Mouse (Mus musculus) spleen, adult 2 months (tissue): ENCODE results near the gene Cd3e. TPM values are rescaled to one million over a fixed set of nuclear protein-coding genes. Genes with fewer than 3 reads are reported as not detected.
"Not testable (repeated sequence)": the region's sequence is repeated elsewhere in the genome, so short reads cannot be mapped to it uniquely, and the experiment has no call there.

ENCODE experiments used
- DNase-seq, 2 experiments: peaks; one replicate each; pipeline versions ENCODE4 v3.0.0 to v3.0.0-alpha.2; 2012 to 2021; ENCODE audit warnings: low spot score in 2 of 2, low read depth in 1 of 2
- H3K27ac ChIP-seq: fragments of 200-500 bp; 2 replicates; pipeline ENCODE4 v1.5.1; 2012; ENCODE audit warnings: low read length, inconsistent platforms; ENCODE audit not compliant: insufficient read depth
- H3K27me3 ChIP-seq: fragments of 200-500 bp; 2 replicates; pipeline ENCODE4 v1.6.1; 2012; ENCODE audit warnings: mild to moderate bottlenecking, moderate library complexity, low read length, inconsistent platforms; ENCODE audit not compliant: control insufficient read depth, insufficient read depth
- H3K36me3 ChIP-seq: fragments of 200-500 bp; 2 replicates; pipeline ENCODE4 v1.6.1; 2012; ENCODE audit warnings: mild to moderate bottlenecking, low read length, inconsistent platforms; ENCODE audit not compliant: control insufficient read depth, insufficient read depth
- H3K4me1 ChIP-seq: fragments of 200-500 bp; 2 replicates; pipeline ENCODE4 v1.6.1; 2011; ENCODE audit warnings: inconsistent platforms; ENCODE audit not compliant: control insufficient read depth, insufficient read depth, insufficient read length
- H3K4me3 ChIP-seq: fragments of 200-500 bp; 2 replicates; pipeline ENCODE4 v1.5.1; 2011; ENCODE audit warnings: mild to moderate bottlenecking, inconsistent platforms; ENCODE audit not compliant: insufficient read depth, insufficient read length; ENCODE audit errors: extremely low read depth
- CTCF ChIP-seq: fragments of 200-500 bp; IDR thresholded peaks from 2 replicates; pipeline ENCODE4 v1.5.1; 2011; ENCODE audit warnings: mild to moderate bottlenecking, inconsistent platforms; ENCODE audit not compliant: insufficient read depth, insufficient read length, insufficient replicate concordance; ENCODE audit errors: extremely low read depth
- POLR2A ChIP-seq: fragments of 200-500 bp; IDR thresholded peaks from 2 replicates; pipeline ENCODE4 v1.6.1; 2011; ENCODE audit warnings: low read depth, low read length, inconsistent platforms
- WGBS: fragments of 180-500 bp; shearing (Covaris S2); methylation state at CpG from one replicate; pipeline ENCODE4 v1.1.7; 2018; 5-methylcytosine and 5-hydroxymethylcytosine counted together
- polyA plus RNA-seq: library from polyadenylated mRNA; depleted of rRNA; stranded (reverse); fragments of >200 nt; gene quantifications from 2 replicates; pipeline ENCODE4 v1.2.3, GENCODE M21; 2012

The Cd3e gene
- polyA plus RNA-seq, 1 experiment, result 44.8 TPM

DNA sequence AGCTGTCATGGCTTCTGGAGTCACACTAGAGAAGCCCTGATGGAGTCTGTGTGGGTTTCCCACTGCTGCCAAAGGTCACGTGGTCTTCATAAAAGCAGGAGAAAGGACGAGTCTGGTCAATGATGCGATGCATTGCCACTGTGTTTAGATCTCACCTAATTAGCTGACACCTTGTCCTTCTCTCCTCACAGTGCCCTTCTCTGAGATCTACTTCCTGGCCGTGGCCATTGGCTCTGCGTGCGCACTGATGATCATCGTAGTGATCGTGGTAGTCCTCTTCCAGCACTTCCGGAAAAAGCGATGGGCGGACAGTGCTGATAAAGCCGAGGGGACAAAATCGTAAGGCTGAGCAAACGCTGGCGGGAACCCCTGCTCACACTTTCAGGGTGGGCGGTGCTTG lies 37.5 kb upstream of the Cd3e start:
- H3K27ac ChIP-seq, result no peak overlapping the region
- WGBS, result 85% methylated on average over 16 of the region's 16 CpGs
- DNase-seq, result no peak
- H3K4me1 ChIP-seq, result peaks cover 5% of the 10 kb centered on the region; the same call in 1 of the 2 replicates
- H3K4me3 ChIP-seq, result no peak overlapping the region
- peaks cover 4% of the 10 kb centered on the region; the same call in 1 of the 2 replicates for H3K27me3 ChIP-seq
- TF ChIP-seq POLR2A, result no peak
- no peak for TF ChIP-seq CTCF
- no peaks in the 10 kb centered on the region for H3K36me3 ChIP-seq

DNA sequence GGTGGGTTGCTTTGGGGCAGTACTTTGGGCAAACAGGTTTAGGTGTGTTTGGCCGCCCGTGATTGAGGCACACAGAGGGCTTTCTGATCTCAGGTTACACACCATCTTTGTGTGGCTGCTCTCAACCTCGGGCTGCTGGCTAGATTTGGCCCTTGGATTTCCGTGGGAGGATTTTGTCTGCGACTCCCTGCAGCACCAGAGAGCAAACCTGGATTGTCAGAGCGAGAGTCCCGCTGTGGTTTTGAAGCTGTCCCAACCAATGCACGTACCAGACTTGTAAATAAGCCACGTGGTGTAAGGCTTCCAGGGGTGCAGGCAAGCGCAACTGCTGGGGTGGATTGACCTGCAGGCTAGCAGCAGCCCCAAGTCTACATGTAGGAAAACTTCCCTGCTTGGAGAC lies 33.5 kb upstream of the Cd3e start:
- H3K27ac ChIP-seq, result no peak overlapping the region
- H3K4me3 ChIP-seq, result no peak overlapping the region
- DNase-seq, result no peak
- TF ChIP-seq POLR2A (no peak), CTCF (no peak)
- peaks cover 5% of the 10 kb centered on the region; the same call in 1 of the 2 replicates for H3K4me1 ChIP-seq
- H3K27me3 ChIP-seq, result peaks cover 4% of the 10 kb centered on the region; the same call in 1 of the 2 replicates
- 7% methylated on average over 10 of the region's 10 CpGs for WGBS
- H3K36me3 ChIP-seq, result no peaks in the 10 kb centered on the region

DNA sequence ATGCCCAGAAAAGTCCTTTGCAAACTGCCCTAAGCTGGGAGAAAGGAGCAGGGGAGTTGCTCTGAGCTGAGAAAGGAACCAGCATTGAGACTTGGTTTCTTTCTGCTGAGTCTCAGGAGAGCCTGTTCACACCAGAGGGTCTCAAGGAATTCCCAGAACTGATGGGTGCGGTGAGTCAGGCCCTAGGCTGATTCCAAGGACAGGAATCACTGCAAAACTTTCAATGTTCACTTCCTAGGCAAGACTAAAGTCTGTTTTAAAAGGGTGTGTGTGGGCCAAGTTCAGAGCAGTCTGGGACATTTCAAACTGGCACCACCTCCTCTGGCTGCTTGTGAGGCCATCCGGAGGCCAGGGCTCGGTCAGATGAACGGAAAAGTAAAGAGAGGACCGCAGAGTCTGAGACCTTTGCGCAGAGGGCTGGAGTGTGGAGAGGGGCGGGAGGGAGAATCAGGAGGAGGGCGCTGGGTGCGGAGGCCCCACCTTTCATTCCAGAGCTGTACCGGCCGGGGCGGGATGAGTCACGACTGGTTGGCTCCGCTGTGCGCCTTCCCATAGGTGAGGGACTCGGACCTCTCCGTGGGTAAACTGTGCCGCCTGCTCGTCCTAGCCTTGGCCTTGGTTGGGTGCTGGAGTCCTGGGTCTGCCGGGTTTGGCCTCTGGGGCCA lies 32.8 kb upstream of the Cd3e start:
- peaks cover 4% of the 10 kb centered on the region; the same call in 1 of the 2 replicates for H3K27me3 ChIP-seq
- no peaks in the 10 kb centered on the region for H3K36me3 ChIP-seq
- DNase-seq, result no peak
- TF ChIP-seq POLR2A (no peak), CTCF (no peak)
- H3K4me3 ChIP-seq, result no peak overlapping the region
- WGBS, result 12% methylated on average over 20 of the region's 20 CpGs
- H3K4me1 ChIP-seq, result peaks cover 5% of the 10 kb centered on the region; the same call in 1 of the 2 replicates
- no peak overlapping the region for H3K27ac ChIP-seq

DNA sequence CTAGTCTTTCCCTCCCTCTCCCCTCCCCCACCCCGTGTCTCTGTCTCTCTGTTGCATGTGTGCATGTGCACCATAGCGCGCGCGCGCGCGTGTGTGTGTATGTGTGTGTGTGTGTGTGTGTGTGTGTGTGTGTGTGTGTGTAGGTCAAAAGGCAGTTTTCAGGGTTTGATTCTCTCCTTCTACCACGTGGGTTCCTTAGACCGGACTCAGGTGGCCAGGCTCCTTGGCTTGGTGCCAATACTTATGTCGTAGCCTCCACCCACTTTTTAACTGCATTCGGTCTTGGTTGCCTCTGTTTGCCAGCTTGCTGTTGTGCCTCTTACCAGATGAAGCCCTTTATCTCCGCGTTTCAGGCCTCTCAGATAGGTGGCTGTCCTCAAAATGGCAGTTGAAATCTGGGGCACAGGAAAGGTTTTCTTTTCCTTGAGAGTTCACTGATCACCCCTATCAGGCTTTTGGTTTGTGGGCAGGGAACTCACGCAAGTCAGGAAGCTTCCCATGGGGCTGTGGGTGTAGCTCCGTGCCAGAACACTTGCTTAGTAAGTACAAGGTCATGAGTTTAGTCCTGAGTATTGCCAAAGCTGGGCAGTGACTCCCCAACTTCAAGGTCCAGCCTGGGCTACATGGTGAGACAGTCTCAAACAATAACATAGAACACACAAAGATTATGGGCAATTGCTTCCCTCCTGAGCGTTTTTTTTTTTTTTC lies 31.9 kb upstream of the Cd3e start:
- no peak for TF ChIP-seq POLR2A
- no peak for TF ChIP-seq CTCF
- H3K27me3 ChIP-seq, result peaks cover 4% of the 10 kb centered on the region; the same call in 1 of the 2 replicates

DNA sequence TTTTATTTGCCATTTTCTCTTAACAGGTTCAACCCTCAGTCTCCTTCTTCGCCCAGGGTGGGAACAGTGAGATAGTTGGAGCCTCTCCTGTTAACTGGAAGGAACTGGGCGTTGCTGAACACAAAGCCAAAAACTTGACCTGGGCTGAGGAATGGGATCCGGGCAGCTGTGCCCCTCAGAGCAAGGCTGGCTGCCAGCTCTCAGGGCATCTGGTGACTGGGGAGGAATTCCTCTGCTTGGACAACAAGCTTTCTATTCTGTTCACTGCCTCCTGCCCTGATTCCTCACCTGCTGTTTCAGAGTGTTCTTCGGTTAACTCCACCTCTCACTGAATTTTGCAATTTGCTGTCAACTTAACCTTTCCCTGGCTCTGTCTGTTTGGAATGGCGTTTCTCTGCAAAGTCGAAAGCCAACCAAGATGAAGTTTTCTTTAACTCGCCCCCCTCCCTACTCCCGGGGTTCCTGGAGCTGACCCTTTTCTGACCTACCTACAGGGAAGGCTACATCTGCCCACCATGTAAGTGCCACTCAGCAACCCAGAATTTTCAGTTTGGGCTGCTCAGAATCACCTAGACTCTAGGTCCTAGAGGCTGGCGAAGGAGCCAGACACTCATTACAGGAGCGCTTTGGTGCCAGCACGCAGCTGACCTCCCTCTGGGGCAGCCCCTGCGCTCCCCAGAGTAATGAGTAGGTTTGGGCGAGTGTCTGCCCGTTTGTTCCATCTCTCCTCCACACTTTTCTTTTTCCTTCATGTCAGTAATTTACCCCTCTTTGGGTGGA lies 30.8 kb upstream of the Cd3e start:
- no peak overlapping the region for H3K4me3 ChIP-seq
- no peak overlapping the region for H3K27ac ChIP-seq
- 22% methylated on average over 14 of the region's 14 CpGs for WGBS
- no peak for DNase-seq
- H3K27me3 ChIP-seq, result peaks cover 4% of the 10 kb centered on the region; the same call in 1 of the 2 replicates
- no peaks in the 10 kb centered on the region for H3K36me3 ChIP-seq
- TF ChIP-seq POLR2A (no peak), CTCF (no peak)
- H3K4me1 ChIP-seq, result peaks cover 5% of the 10 kb centered on the region; the same call in 1 of the 2 replicates

More for the DNA sequence above, 31.9 kb upstream of the Cd3e start:
- no peak overlapping the region for H3K4me3 ChIP-seq
- H3K27ac ChIP-seq, result no peak overlapping the region
- no peak for DNase-seq
- 14% methylated on average over 17 of the region's 17 CpGs for WGBS
- no peaks in the 10 kb centered on the region for H3K36me3 ChIP-seq
- H3K4me1 ChIP-seq, result peaks cover 5% of the 10 kb centered on the region; the same call in 1 of the 2 replicates

DNA sequence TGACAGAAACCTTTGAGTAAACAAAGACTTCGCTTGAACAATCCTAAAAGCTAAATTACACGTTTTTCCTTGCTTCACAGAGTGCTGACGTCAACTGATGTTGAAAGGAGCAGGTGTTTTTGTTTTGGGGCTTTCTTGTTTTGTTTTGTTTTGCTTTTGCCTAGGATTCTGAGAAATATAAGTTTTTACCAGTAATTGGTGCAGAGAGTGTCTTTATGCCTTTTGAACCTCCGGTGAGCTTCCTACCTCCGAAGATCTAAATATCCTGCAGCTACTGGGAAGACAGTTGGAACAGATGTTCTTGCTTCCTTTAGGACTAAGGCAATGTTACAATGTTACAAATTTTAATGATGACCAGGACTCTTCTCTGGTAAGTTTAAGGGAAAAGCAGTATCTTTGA lies 30.1 kb upstream of the Cd3e start, which contains the start of gene Mpzl2:
TSS of gene Mpzl2 (plus strand) at position 301 of the 400 bp plus-strand sequence.
- Histone ChIP-seq H3K27ac (no peak within 1 kb of the TSS), H3K27me3 (peaks cover 4% of the 10 kb centered on the region; the same call in 1 of the 2 replicates), H3K36me3 (no peaks in the 10 kb centered on the region), H3K4me1 (peaks cover 5% of the 10 kb centered on the region; the same call in 1 of the 2 replicates), H3K4me3 (no peak within 1 kb of the TSS)
- 49% methylated on average over 5 of the region's 5 CpGs for WGBS
- no peak for DNase-seq
- no peak for TF ChIP-seq POLR2A
- TF ChIP-seq CTCF, result no peak

DNA sequence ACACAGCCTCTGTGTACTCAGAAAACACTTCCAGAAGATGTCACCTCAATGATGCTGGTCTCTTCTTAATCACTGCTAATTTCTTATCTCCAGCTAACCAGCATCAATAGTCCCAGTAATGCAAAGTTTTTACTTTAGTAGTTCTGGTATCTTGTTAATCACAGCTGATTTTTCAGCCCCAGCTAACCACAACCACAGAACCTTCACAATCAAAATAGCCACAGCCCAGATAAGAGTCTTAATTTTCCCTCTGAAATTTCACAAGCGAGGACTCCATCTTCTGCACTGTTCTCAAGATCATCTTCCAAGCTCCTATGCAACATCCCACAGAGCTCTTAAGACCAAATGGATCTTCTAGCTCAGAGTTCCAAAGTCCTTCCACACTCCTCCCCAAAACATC lies 28.4 kb upstream of the Cd3e start:
- H3K4me1 ChIP-seq, DNase-seq, H3K27me3 ChIP-seq, H3K27ac ChIP-seq, H3K36me3 ChIP-seq, H3K4me3 ChIP-seq: not testable (repeated sequence)
- 54% methylated on average over 1 of the region's 1 CpGs for WGBS
